Comparison of ENCODE assay signal across 20 mouse cellular contexts in the genomic region with DNA sequence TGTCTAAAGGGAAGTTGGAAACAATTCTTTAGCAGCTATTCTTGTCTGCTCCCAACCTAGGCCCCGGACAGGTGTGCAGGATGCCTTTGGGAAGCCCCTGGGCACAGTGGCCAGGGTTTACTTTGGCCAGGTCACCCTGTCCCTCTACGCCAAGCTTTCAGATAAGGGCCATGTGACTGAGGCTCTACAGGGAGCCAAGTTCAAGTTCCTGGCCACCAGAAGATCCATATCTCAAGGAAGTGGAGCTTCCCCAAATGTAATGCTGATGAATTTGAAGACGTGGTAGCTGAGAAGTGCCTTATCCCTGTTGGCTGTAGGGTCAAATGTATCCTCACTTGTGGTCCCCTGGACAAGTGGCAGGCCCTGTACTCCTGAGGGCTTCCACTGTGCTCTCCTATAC. TPM values are rescaled to one million over a fixed set of nuclear protein-coding genes. Genes with fewer than 3 reads are reported as not detected.
DNase-seq lines count a peak whose midpoint lies in the region; ATAC-seq and TF ChIP-seq lines count a peak whose summit lies in the region.
"Had no signal": no experiment of that assay in that cellular context is flagged by ENCODE, and none has a peak within 500 bp of the region (broad histone marks: within the 10 kb centered on the region; RNA-seq: fewer than 3 reads in every experiment).

No protein-coding gene starts in this region.

- H3K27ac ChIP-seq in liver, adult 2 months (replicated peaks; ENCODE audit: insufficient read depth, low read depth, low read length) = no peak overlapping the region
- H3K27ac ChIP-seq in ES-E14 (ENCODE audit: insufficient read depth, low read depth, low read length, poor library complexity, severe bottlenecking) = peak overlapping the region; percentile 85; the same call in 1 of the 2 replicates
- H3K27ac ChIP-seq in forebrain, embryonic 13.5 days = no peak overlapping the region
- H3K27ac ChIP-seq: embryonic facial prominence, embryonic 10.5 days; embryonic facial prominence, embryonic 12.5 days had no signal

- no peak overlapping the region for H3K4me2 ChIP-seq in forebrain, embryonic 13.5 days
- H3K4me2 ChIP-seq: embryonic facial prominence, embryonic 12.5 days had no signal

- no peaks in the 10 kb centered on the region for H3K79me2 ChIP-seq in liver, adult 2 months (ENCODE audit: control insufficient read depth, insufficient read depth, low read length)

- no peak overlapping the region for H3K9ac ChIP-seq in liver, adult 2 months (ENCODE audit: low read depth, low read length)
- peak overlapping the region; percentile 28; the same call in 1 of the 2 replicates for H3K9ac ChIP-seq in ES-E14 (ENCODE audit: insufficient read depth, low read depth, low read length, poor library complexity, severe bottlenecking)
- no peak overlapping the region for H3K9ac ChIP-seq in forebrain, embryonic 13.5 days
- H3K9ac ChIP-seq: embryonic facial prominence, embryonic 12.5 days had no signal

- H3K27me3 ChIP-seq in liver, adult 2 months (ENCODE audit: control insufficient read depth, insufficient read depth, low read length) = no peaks in the 10 kb centered on the region
- H3K27me3 ChIP-seq in forebrain, embryonic 13.5 days = peaks cover 27% of the 10 kb centered on the region

- H3K4me3 ChIP-seq in liver, adult 2 months (ENCODE audit: insufficient read depth, low read depth, low read length) = no peak overlapping the region
- H3K4me3 ChIP-seq in ES-E14 (ENCODE audit: insufficient read depth in 1 of 2, low read depth in 1 of 2, low read length in 2 of 2, poor library complexity in 1 of 2, severe bottlenecking in 1 of 2) = no peak overlapping the region
- no peak overlapping the region for H3K4me3 ChIP-seq in forebrain, embryonic 13.5 days
- H3K4me3 ChIP-seq: embryonic facial prominence, embryonic 10.5 days; embryonic facial prominence, embryonic 12.5 days had no signal

- H3K4me1 ChIP-seq in liver, adult 2 months (ENCODE audit: control insufficient read depth, insufficient read depth, low read length) = no peaks in the 10 kb centered on the region; the same call in 1 of the 2 replicates
- peaks cover 7 to 13% of the 10 kb centered on the region in 2 experiments for H3K4me1 ChIP-seq in ES-E14 (ENCODE audit: control insufficient read depth in 2 of 2, insufficient read depth in 2 of 2, low read length in 2 of 2, poor library complexity in 1 of 2)
- peaks cover 9% of the 10 kb centered on the region for H3K4me1 ChIP-seq in forebrain, embryonic 13.5 days
- H3K4me1 ChIP-seq: embryonic facial prominence, embryonic 12.5 days had no signal

- in situ Hi-C loops in ES-E14 (cut with MboI; ENCODE audit: low sequenced_read_pairs in 2 of 2, unreplicated experiment in 2 of 2) = no loop called here

- peak; percentile 13 for DNase-seq in liver, adult 2 months (ENCODE audit: extremely low read depth, low read depth, low spot score)
- no peak for DNase-seq in liver
- no peak for DNase-seq in ES-E14 (ENCODE audit: low read depth, low spot score)
- DNase-seq in MEL-GATA-1-ER (ENCODE audit: extremely low read depth, low read depth) = peak; percentile 29
- DNase-seq in urinary bladder, postnatal 36 days (ENCODE audit: low spot score in 2 of 2) = no peak
- DNase-seq: adrenal gland, adult 2 months; adrenal gland, postnatal 10 days; adrenal gland, postnatal 36 days; B cell, adult 2 months; cerebellum, adult 11-12 months; cerebellum, adult 2 months; cerebellum, adult 9-10 months; cerebellum, postnatal 10 days; cerebellum, postnatal 25 days had no signal

- H3K36me3 ChIP-seq in liver, adult 2 months (ENCODE audit: control insufficient read depth, insufficient read depth, low read length) = no peaks in the 10 kb centered on the region
- no peaks in the 10 kb centered on the region for H3K36me3 ChIP-seq in ES-E14 (ENCODE audit: control insufficient read depth, insufficient read depth, low read length, poor library complexity, severe bottlenecking)
- H3K36me3 ChIP-seq in forebrain, embryonic 13.5 days (ENCODE audit: poor library complexity, severe bottlenecking) = no peaks in the 10 kb centered on the region
- H3K36me3 ChIP-seq: embryonic facial prominence, embryonic 10.5 days; embryonic facial prominence, embryonic 12.5 days had no signal

- no peaks in the 10 kb centered on the region for H3K9me3 ChIP-seq in ES-E14 (ENCODE audit: control insufficient read depth, insufficient read depth, low read depth, low read length)
- no peaks in the 10 kb centered on the region for H3K9me3 ChIP-seq in forebrain, embryonic 13.5 days (replicated peaks)
- H3K9me3 ChIP-seq: embryonic facial prominence, embryonic 12.5 days had no signal

- WGBS in liver, adult 2 months = 46% methylated on average over 3 of the region's 3 CpGs
- WGBS in forebrain, embryonic 13.5 days = 91% methylated on average over 3 of the region's 3 CpGs

- ATAC-seq in forebrain, embryonic 13.5 days = no peak
- ATAC-seq: CD4-positive, CD25-positive, alpha-beta regulatory T cell, adult 4 months; forebrain, embryonic 14.5 days; forebrain, embryonic 16.5 days had no signal

- TF ChIP-seq CTCF in liver, adult 2 months (IDR thresholded peaks at IDR 0.05; ENCODE audit: low read depth, low read length) = no peak

- no peak for TF ChIP-seq POLR2A in liver, adult 2 months (IDR thresholded peaks at IDR 0.05; ENCODE audit: extremely low read depth, insufficient read depth, low read length)

TF ChIP-seq in ES-E14, 5 proteins besides CTCF, POLR2A, EP300 and RAD21:
- TF ChIP-seq ZNF384 (IDR thresholded peaks at IDR 0.05; ENCODE audit: low read depth, low read length) (no peak), HCFC1 (IDR thresholded peaks at IDR 0.05; ENCODE audit: borderline replicate concordance, insufficient read depth, low read length) (no peak), CHD2 (IDR thresholded peaks at IDR 0.05; ENCODE audit: low read depth, low read length) (no peak)
TF ChIP-seq in ES-E14: peak in this region for 0.

RNA-seq across cellular contexts. Expression of a gene that starts 1.9 kb away (rescaled TPM):
- 1.3 and 1.7 TPM in 2 replicates for total RNA-seq in liver, adult 2 months (2014; rRNA removed)
- 1.6 and 1.7 TPM in 2 replicates for polyA plus RNA-seq in liver, adult 2 months (2012; rRNA removed)
- 25.3 and 32.5 TPM in 2 replicates for total RNA-seq in ES-E14 (2012; rRNA removed)
- 12.9 and 13.6 TPM in 2 replicates for polyA plus RNA-seq in forebrain, embryonic 13.5 days (2015; fragmentation: Nextera tagmentation; extraction: Ambion mirVana)

RNA-seq across cellular contexts. Expression of a gene that starts 44.3 kb away (rescaled TPM):
- total RNA-seq in liver, adult 2 months (2014; rRNA removed) = 24.7 and 32.8 TPM in 2 replicates
- polyA plus RNA-seq in liver, adult 2 months (2012; rRNA removed) = 14.7 and 16.7 TPM in 2 replicates
- 41.4 and 59.9 TPM in 2 replicates for total RNA-seq in ES-E14 (2012; rRNA removed)
- polyA plus RNA-seq in forebrain, embryonic 13.5 days (2015; fragmentation: Nextera tagmentation; extraction: Ambion mirVana) = 33.8 and 36.2 TPM in 2 replicates

RNA-seq across cellular contexts. Expression of a gene that starts 44.6 kb away (rescaled TPM):
- total RNA-seq in liver, adult 2 months (2014; rRNA removed) = 40.3 and 47.2 TPM in 2 replicates
- polyA plus RNA-seq in liver, adult 2 months (2012; rRNA removed) = 15.1 and 17.2 TPM in 2 replicates
- 59.7 and 81.2 TPM in 2 replicates for total RNA-seq in ES-E14 (2012; rRNA removed)
- polyA plus RNA-seq in forebrain, embryonic 13.5 days (2015; fragmentation: Nextera tagmentation; extraction: Ambion mirVana) = 534 and 564 TPM in 2 replicates

Comparison
In these comparisons a context has a peak if more than half of its experiments do, and no peak if none do; other contexts are left out.
1. DNase-seq: peak in liver, adult 2 months (single experiment) and MEL-GATA-1-ER (single experiment); none in liver (single experiment), ES-E14 (single experiment) and urinary bladder, postnatal 36 days (0 of 2).